Mouse (Mus musculus) heart, embryonic 16.5 days (tissue): Measurements from ENCODE around the gene Snap91. TPM values are rescaled to one million over a fixed set of nuclear protein-coding genes. Genes with fewer than 3 reads are reported as not detected.

ENCODE experiments used
- ATAC-seq: fragments of 200-750 bp; cut with Nextera tagmentation; replicated peaks from 2 replicates; pipeline ENCODE4 v1.8.0; 2017; ENCODE audit warnings: moderate number of reproducible peaks; ENCODE audit not compliant: insufficient read depth, low FRiP score; ENCODE audit errors: extremely low read depth
- H3K27ac ChIP-seq: fragments of 300-500 bp; sonication (generic); 2 replicates; pipeline ENCODE4 v1.5.1; 2014; ENCODE audit warnings: mild to moderate bottlenecking, low read length, control low read depth, moderate library complexity
- H3K27me3 ChIP-seq: fragments of 300-500 bp; sonication (generic); 2 replicates; pipeline ENCODE4 v1.6.1; 2014; ENCODE audit warnings: low read length, mixed read lengths; ENCODE audit not compliant: control insufficient read depth, insufficient read depth
- H3K36me3 ChIP-seq: fragments of 300-500 bp; sonication (generic); 2 replicates; pipeline ENCODE4 v1.6.1; 2014; ENCODE audit not compliant: control insufficient read depth, insufficient read depth
- H3K4me1 ChIP-seq: fragments of 300-500 bp; sonication (generic); 2 replicates; pipeline ENCODE4 v1.6.1; 2014; ENCODE audit warnings: low read length, mixed read lengths; ENCODE audit not compliant: control insufficient read depth, insufficient read depth
- H3K4me2 ChIP-seq: fragments of 300-500 bp; sonication (generic); 2 replicates; pipeline ENCODE4 v1.6.1; 2014; ENCODE audit warnings: low read depth, mild to moderate bottlenecking, control low read depth, low read length
- H3K4me3 ChIP-seq: fragments of 300-500 bp; sonication (generic); 2 replicates; pipeline ENCODE4 v1.5.1; 2014; ENCODE audit warnings: mild to moderate bottlenecking, control low read depth, low read length
- H3K9ac ChIP-seq: fragments of 300-500 bp; sonication (generic); 2 replicates; pipeline ENCODE4 v1.6.1; 2014; ENCODE audit warnings: low read length, control low read depth
- H3K9me3 ChIP-seq: fragments of 300-500 bp; sonication (generic); replicated peaks from 2 replicates; pipeline ENCODE4 v1.6.1; 2016; ENCODE audit warnings: low read length; ENCODE audit not compliant: control insufficient read depth
- WGBS: fragments of 180-500 bp; shearing (Covaris S2); extraction: QIAGEN DNeasy Blood & Tissue Kit; methylation state at CpG from one replicate; pipeline ENCODE4 v1.1.7; 2014; 5-methylcytosine and 5-hydroxymethylcytosine counted together
- polyA plus RNA-seq: library from polyadenylated mRNA; unstranded; fragments of >200 nt; fragmentation: Nextera tagmentation; extraction: Ambion mirVana; gene quantifications from 2 replicates; pipeline ENCODE4 v1.2.1, GENCODE M21; 2015

Snap91 gene
- 89.1 and 93.3 TPM in 2 replicates for polyA plus RNA-seq

- under 1% methylated on average over 89 of the region's 104 CpGs for WGBS
- Histone ChIP-seq H3K4me1 (peaks cover 12% of the 10 kb centered on the region), H3K9me3 (peaks cover 3% of the 10 kb centered on the region; the same call in 1 of the 2 replicates), H3K27me3 (peaks cover 24% of the 10 kb centered on the region), H3K36me3 (no peaks in the 10 kb centered on the region), H3K4me2 (peak within 1 kb of the TSS; percentile 82), H3K9ac (peak within 1 kb of the TSS; percentile 88), H3K4me3 (peak within 1 kb of the TSS; percentile 82), H3K27ac (peak within 1 kb of the TSS; percentile 96)
- ATAC-seq, result peak; percentile 91
Measured at GRCm38 (mm10) chr9:86880113-86880972, at the start of gene Snap91. Gene Snap91 (minus strand): TSS chr9:86880654.

GRCm38 (mm10) chr9:86926519-86926918 is 46.1 kb upstream of the Snap91 start:
- no peak overlapping the region for H3K27ac ChIP-seq
- no peak overlapping the region for H3K4me2 ChIP-seq
- ATAC-seq, result no peak

GRCm38 (mm10) chr9:86925688-86926087 is 45.2 kb upstream of the Snap91 start:
- Histone ChIP-seq H3K4me2 (no peak overlapping the region), H3K27ac (peak overlapping the region; percentile 23; the same call in 1 of the 2 replicates)
- WGBS, result 36% methylated on average over 6 of the region's 6 CpGs

More at GRCm38 (mm10) chr9:86926519-86926918, 46.1 kb upstream of the Snap91 start:
- no peaks in the 10 kb centered on the region for H3K36me3 ChIP-seq
- H3K9me3 ChIP-seq, result no peaks in the 10 kb centered on the region
- peaks cover 3% of the 10 kb centered on the region for H3K4me1 ChIP-seq
- H3K4me3 ChIP-seq, result no peak overlapping the region
- WGBS, result 63% methylated on average over 5 of the region's 5 CpGs
- H3K27me3 ChIP-seq, result no peaks in the 10 kb centered on the region
- H3K9ac ChIP-seq, result no peak overlapping the region

GRCm38 (mm10) chr9:86922430-86922829 is 42.0 kb upstream of the Snap91 start:
- H3K4me3 ChIP-seq, result no peak overlapping the region
- H3K9ac ChIP-seq, result no peak overlapping the region
- ATAC-seq, result no peak
- H3K9me3 ChIP-seq, result no peaks in the 10 kb centered on the region
- no peak overlapping the region for H3K4me2 ChIP-seq
- WGBS, result 92% methylated on average over 3 of the region's 3 CpGs
- H3K4me1 ChIP-seq, result peaks cover 3% of the 10 kb centered on the region
- H3K36me3 ChIP-seq, result no peaks in the 10 kb centered on the region
- no peak overlapping the region for H3K27ac ChIP-seq
- H3K27me3 ChIP-seq, result no peaks in the 10 kb centered on the region

More at GRCm38 (mm10) chr9:86925688-86926087, 45.2 kb upstream of the Snap91 start:
- no peak overlapping the region for H3K9ac ChIP-seq
- H3K36me3 ChIP-seq, result no peaks in the 10 kb centered on the region
- no peaks in the 10 kb centered on the region for H3K9me3 ChIP-seq
- H3K4me3 ChIP-seq, result no peak overlapping the region
- peak; percentile 55 for ATAC-seq
- peaks cover 3% of the 10 kb centered on the region for H3K4me1 ChIP-seq
- H3K27me3 ChIP-seq, result no peaks in the 10 kb centered on the region

- peaks cover 7% of the 10 kb centered on the region; the same call in 1 of the 2 replicates for H3K4me1 ChIP-seq
- peak overlapping the region; percentile 34; the same call in 1 of the 2 replicates for H3K4me2 ChIP-seq
- H3K27ac ChIP-seq, result peak overlapping the region; percentile 90
- H3K9me3 ChIP-seq, result no peaks in the 10 kb centered on the region
- no peaks in the 10 kb centered on the region for H3K36me3 ChIP-seq
- H3K4me3 ChIP-seq, result no peak overlapping the region
- ATAC-seq, result peak; percentile 89
- no peaks in the 10 kb centered on the region for H3K27me3 ChIP-seq
- 40% methylated on average over 3 of the region's 3 CpGs for WGBS
- peak overlapping the region; percentile 35; the same call in 1 of the 2 replicates for H3K9ac ChIP-seq
Measured at GRCm38 (mm10) chr9:86916543-86916942, 36.1 kb upstream of the Snap91 start.

GRCm38 (mm10) chr9:86899502-86900199 is 19.2 kb upstream of the Snap91 start:
- WGBS, result 42% methylated on average over 4 of the region's 4 CpGs
- no peaks in the 10 kb centered on the region for H3K27me3 ChIP-seq
- H3K4me1 ChIP-seq, result peaks cover 12% of the 10 kb centered on the region
- H3K4me2 ChIP-seq, result peak overlapping the region; percentile 30; the same call in 1 of the 2 replicates
- H3K9me3 ChIP-seq, result no peaks in the 10 kb centered on the region
- no peaks in the 10 kb centered on the region for H3K36me3 ChIP-seq
- peak overlapping the region; percentile 95 for H3K27ac ChIP-seq
- H3K9ac ChIP-seq, result no peak overlapping the region
- H3K4me3 ChIP-seq, result no peak overlapping the region
- ATAC-seq, result peak; percentile 86

GRCm38 (mm10) chr9:86879216-86880112 is 990 bp downstream of the Snap91 start:
- peaks cover 24% of the 10 kb centered on the region for H3K27me3 ChIP-seq
- peak overlapping the region; percentile 96 for H3K27ac ChIP-seq
- no peaks in the 10 kb centered on the region for H3K36me3 ChIP-seq
- peaks cover 12% of the 10 kb centered on the region for H3K4me1 ChIP-seq
- H3K9ac ChIP-seq, result peak overlapping the region; percentile 88
- ATAC-seq, result peak; percentile 61
- H3K9me3 ChIP-seq, result no peaks in the 10 kb centered on the region
- WGBS, result 1% methylated on average over 72 of the region's 75 CpGs
- peak overlapping the region; percentile 82 for H3K4me2 ChIP-seq
- H3K4me3 ChIP-seq, result peak overlapping the region; percentile 82

GRCm38 (mm10) chr9:86878716-86879115 is 1.7 kb downstream of the Snap91 start:
- Histone ChIP-seq H3K36me3 (no peaks in the 10 kb centered on the region), H3K9ac (peak overlapping the region; percentile 88), H3K27ac (peak overlapping the region; percentile 96), H3K4me2 (peak overlapping the region; percentile 82), H3K4me1 (peaks cover 12% of the 10 kb centered on the region), H3K4me3 (peak overlapping the region; percentile 82), H3K9me3 (no peaks in the 10 kb centered on the region), H3K27me3 (peaks cover 24% of the 10 kb centered on the region)
- ATAC-seq, result no peak
- WGBS, result 60% methylated on average over 6 of the region's 6 CpGs
